Mouse (Mus musculus) gastrocnemius, postnatal 10 days (tissue): ENCODE data around the gene A830031A19Rik. TPM values are rescaled to one million over a fixed set of nuclear protein-coding genes. Genes with fewer than 3 reads are reported as not detected.
A peak's percentile ranks its signal among the peaks of the same experiment; 100 is the strongest.

ENCODE experiments used
- DNase-seq: peaks from one replicate; pipeline ENCODE4 v3.0.0; 2021; ENCODE audit warnings: mixed read lengths
- total RNA-seq, 2 experiments: library from RNA; stranded (reverse); gene quantifications; 2 replicates each; pipeline ENCODE4 v1.2.3; 2021

Gene A830031A19Rik
- total RNA-seq, 2 experiments from 2014 or later: not detected

- DNase-seq: peak; percentile 36
Observed at GRCm38 (mm10) chr11:24076821-24077730, 2.2 kb upstream of the A830031A19Rik start.

- DNase-seq: peak; percentile 41
Observed at GRCm38 (mm10) chr11:24076127-24076650, 1.3 kb upstream of the A830031A19Rik start.

- no peak for DNase-seq
Observed at GRCm38 (mm10) chr11:24075486-24076126, 752 bp upstream of the A830031A19Rik start.

GRCm38 (mm10) chr11:24074021-24074591 is 748 bp downstream of the A830031A19Rik start:
- no peak for DNase-seq

- DNase-seq: no peak
Observed at GRCm38 (mm10) chr11:24065313-24065712, 9.5 kb downstream of the A830031A19Rik start.

GRCm38 (mm10) chr11:24064221-24064620 is 10.6 kb downstream of the A830031A19Rik start:
- DNase-seq: no peak

- no peak for DNase-seq
Observed at GRCm38 (mm10) chr11:24062495-24063096, 12.3 kb downstream of the A830031A19Rik start.

GRCm38 (mm10) chr11:24061819-24062218 is 13.0 kb downstream of the A830031A19Rik start:
- no peak for DNase-seq

- DNase-seq: no peak
Observed at GRCm38 (mm10) chr11:24060428-24060827, 14.4 kb downstream of the A830031A19Rik start.

GRCm38 (mm10) chr11:24059137-24059536 is 15.7 kb downstream of the A830031A19Rik start:
- no peak for DNase-seq

GRCm38 (mm10) chr11:24052882-24053281 is 22.0 kb downstream of the A830031A19Rik start:
- no peak for DNase-seq

GRCm38 (mm10) chr11:24050032-24050757 is 24.7 kb downstream of the A830031A19Rik start:
- DNase-seq: no peak

GRCm38 (mm10) chr11:24049226-24050031 is 25.4 kb downstream of the A830031A19Rik start:
- peak; percentile 81 for DNase-seq

GRCm38 (mm10) chr11:24044025-24044424 is 30.8 kb downstream of the A830031A19Rik start:
- no peak for DNase-seq

- DNase-seq: no peak
Observed at GRCm38 (mm10) chr11:24020760-24021159, 54.1 kb downstream of the A830031A19Rik start.

- no peak for DNase-seq
Observed at GRCm38 (mm10) chr11:24018783-24019182, 56.1 kb downstream of the A830031A19Rik start.

GRCm38 (mm10) chr11:24016647-24017179 is 58.1 kb downstream of the A830031A19Rik start:
- DNase-seq: no peak

- DNase-seq: no peak
Observed at GRCm38 (mm10) chr11:24016049-24016448, 58.8 kb downstream of the A830031A19Rik start.

- no peak for DNase-seq
Observed at GRCm38 (mm10) chr11:24014642-24015041, 60.2 kb downstream of the A830031A19Rik start.

- DNase-seq: no peak
Observed at GRCm38 (mm10) chr11:24012301-24012700, 62.6 kb downstream of the A830031A19Rik start.
